Mouse (Mus musculus) bone marrow, adult 2 months (tissue): ENCODE results near the gene Txnrd2. TPM values are rescaled to one million over a fixed set of nuclear protein-coding genes. Genes with fewer than 3 reads are reported as not detected.

ENCODE experiments used
- H3K27ac ChIP-seq: fragments of 200-500 bp; 2 replicates; pipeline ENCODE4 v1.5.1; 2012; ENCODE audit warnings: low read depth, mild to moderate bottlenecking, control low read depth, inconsistent platforms, low read length; ENCODE audit not compliant: control insufficient read depth, poor library complexity, insufficient read depth
- H3K4me1 ChIP-seq: fragments of 200-500 bp; 2 replicates; pipeline ENCODE4 v1.6.1; 2011; ENCODE audit warnings: low read length; ENCODE audit not compliant: control insufficient read depth, insufficient read depth
- H3K4me3 ChIP-seq: fragments of 200-500 bp; replicated peaks from 2 replicates; pipeline ENCODE3; 2011; ENCODE audit warnings: mild to moderate bottlenecking, low read depth, low read length, control low read depth; ENCODE audit not compliant: control insufficient read depth
- CTCF ChIP-seq: fragments of 200-500 bp; IDR thresholded peaks from 2 replicates; pipeline ENCODE4 v1.5.1; 2011; ENCODE audit warnings: low read length, control low read depth; ENCODE audit not compliant: control insufficient read depth, insufficient read depth
- POLR2A ChIP-seq: fragments of 200-500 bp; IDR thresholded peaks from 2 replicates; pipeline ENCODE4 v1.6.1; 2011; ENCODE audit warnings: low read depth, mild to moderate bottlenecking, control low read depth, low read length, borderline replicate concordance; ENCODE audit not compliant: control insufficient read depth
- WGBS: fragments of 180-500 bp; shearing (Covaris S2); methylation state at CpG from one replicate; pipeline ENCODE4 v1.1.7; 2018; 5-methylcytosine and 5-hydroxymethylcytosine counted together
- polyA plus RNA-seq: library from polyadenylated mRNA; stranded (reverse); fragments of >200 nt; gene quantifications from 2 replicates; pipeline ENCODE4 v1.2.4, GENCODE M21; 2011; ENCODE audit warnings: low replicate concordance; ENCODE audit not compliant: missing spikeins, insufficient read depth, insufficient read length

Gene Txnrd2
- polyA plus RNA-seq, 1 experiment: 66.6 TPM

GRCm38 (mm10) chr16:18486126-18486525, 59.9 kb downstream of the Txnrd2 start:
- no peaks in the 10 kb centered on the region for H3K4me1 ChIP-seq
- 100% methylated on average over 2 of the region's 2 CpGs for WGBS
- H3K27ac ChIP-seq: no peak overlapping the region
- no peak overlapping the region for H3K4me3 ChIP-seq
- no peak for TF ChIP-seq CTCF
- no peak for TF ChIP-seq POLR2A

- Histone ChIP-seq H3K4me3 (no peak overlapping the region), H3K27ac (no peak overlapping the region), H3K4me1 (no peaks in the 10 kb centered on the region)
- TF ChIP-seq CTCF: no peak
- no peak for TF ChIP-seq POLR2A
- 95% methylated on average over 3 of the region's 3 CpGs for WGBS
Observed at GRCm38 (mm10) chr16:18490281-18490680, 64.1 kb downstream of the Txnrd2 start.

GRCm38 (mm10) chr16:18490894-18491293, 64.7 kb downstream of the Txnrd2 start:
- Histone ChIP-seq H3K27ac (no peak overlapping the region), H3K4me1 (no peaks in the 10 kb centered on the region), H3K4me3 (no peak overlapping the region)
- TF ChIP-seq POLR2A: no peak
- no peak for TF ChIP-seq CTCF
- WGBS: 62% methylated on average over 1 of the region's 1 CpGs

GRCm38 (mm10) chr16:18497865-18498515, 71.8 kb downstream of the Txnrd2 start:
- TF ChIP-seq CTCF: no peak
- TF ChIP-seq POLR2A: no peak
- H3K4me1 ChIP-seq: peaks cover 4% of the 10 kb centered on the region; the same call in 1 of the 2 replicates
- H3K27ac ChIP-seq: peak overlapping the region; percentile 76
- WGBS: 6% methylated on average over 6 of the region's 6 CpGs
- peak overlapping the region; percentile 70 for H3K4me3 ChIP-seq

GRCm38 (mm10) chr16:18498558-18498990, 72.4 kb downstream of the Txnrd2 start, which contains the start of the genes Gnb1l and Rtl10:
Gnb1l (plus strand) TSS chr16:18498713.
Rtl10 (plus strand) TSS chr16:18498901.
- TF ChIP-seq CTCF (no peak), POLR2A (peak; percentile 95)
- H3K27ac ChIP-seq: peak within 1 kb of the TSS; percentile 76
- H3K4me1 ChIP-seq: peaks cover 4% of the 10 kb centered on the region; the same call in 1 of the 2 replicates
- peak within 1 kb of the TSS; percentile 70 for H3K4me3 ChIP-seq
- 2% methylated on average over 51 of the region's 51 CpGs for WGBS

GRCm38 (mm10) chr16:18498996-18499395, 72.8 kb downstream of the Txnrd2 start:
- peaks cover 4% of the 10 kb centered on the region; the same call in 1 of the 2 replicates for H3K4me1 ChIP-seq
- H3K27ac ChIP-seq: peak overlapping the region; percentile 76; the same call in 1 of the 2 replicates
- no peak for TF ChIP-seq POLR2A
- TF ChIP-seq CTCF: no peak
- WGBS: 1% methylated on average over 24 of the region's 24 CpGs
- peak overlapping the region; percentile 70 for H3K4me3 ChIP-seq

- Histone ChIP-seq H3K27ac (no peak overlapping the region), H3K4me3 (no peak overlapping the region), H3K4me1 (peaks cover 4% of the 10 kb centered on the region; the same call in 1 of the 2 replicates)
- WGBS: 94% methylated on average over 6 of the region's 6 CpGs
- TF ChIP-seq POLR2A: no peak
- no peak for TF ChIP-seq CTCF
Observed at GRCm38 (mm10) chr16:18501531-18501930, 75.3 kb downstream of the Txnrd2 start.

- WGBS: 90% methylated on average over 14 of the region's 14 CpGs
- no peak for TF ChIP-seq POLR2A
- TF ChIP-seq CTCF: no peak
- Histone ChIP-seq H3K4me3 (no peak overlapping the region), H3K27ac (no peak overlapping the region), H3K4me1 (no peaks in the 10 kb centered on the region)
Observed at GRCm38 (mm10) chr16:18503566-18504342, 77.6 kb downstream of the Txnrd2 start.
